13 mouse cellular contexts compared by ENCODE assay signal in genomic region chr4:137250849-137251248, GRCm38 (mm10). TPM values are rescaled to one million over a fixed set of nuclear protein-coding genes. Genes with fewer than 3 reads are reported as not detected.
A peak's percentile ranks its signal among the peaks of the same experiment; 100 is the strongest.
DNase-seq lines count a peak whose midpoint lies in the region.
"Had no signal": no experiment of that assay in that cellular context is flagged by ENCODE, and none has a peak within 500 bp of the region (broad histone marks: within the 10 kb centered on the region; RNA-seq: fewer than 3 reads in every experiment).

No protein-coding gene starts in this region.

- intact Hi-C loops in gastrocnemius, postnatal 14 days (cut with DNase I; ENCODE audit: low total_unique reads), result no loop called here

- DNase-seq in frontal cortex, adult 2 months (ENCODE audit: extremely low spot score in 1 of 2, low spot score in 1 of 2), result peak; percentile 50 to 70
- DNase-seq in frontal cortex, postnatal 25 days (ENCODE audit: low spot score in 2 of 2), result no peak
- DNase-seq in left cerebral cortex, adult 18-20 months (ENCODE audit: low spot score in 2 of 2), result peak; percentile 31 to 47
- DNase-seq in left cerebral cortex, adult 11 months (ENCODE audit: low spot score), result no peak
- DNase-seq in testis, postnatal 14 days (ENCODE audit: low spot score), result peak; percentile 74
- DNase-seq in testis, postnatal 10 days (ENCODE audit: low spot score), result no peak
- no peak for DNase-seq in Muller cell, postnatal 12 days (ENCODE audit: inconsistent ontology term)
- no peak for DNase-seq in gastrocnemius, postnatal 14 days
- DNase-seq: cerebellum, adult 11-12 months; forebrain, postnatal 0 days; heart, adult 11 months; lung, postnatal 36 days had no signal

RNA-seq across cellular contexts. Expression of gene Wnt4, which starts 26.4 kb away (rescaled TPM):
- 8.7 and 9.6 TPM in 2 replicates for polyA plus RNA-seq in frontal cortex, adult 2 months (2012; rRNA removed)
- total RNA-seq in left cerebral cortex, adult 18-20 months (2021), result 10 to 100 TPM; 11.0 to 12.6 TPM
- 1 to 10 TPM; 6.4 to 8.8 TPM for total RNA-seq in gastrocnemius, postnatal 14 days (2021)
- total RNA-seq: common myeloid progenitor, adult 5-6 weeks had no signal

Comparison
In these comparisons a context has a peak if more than half of its experiments do, and no peak if none do; other contexts are left out.
1. DNase-seq: peak in frontal cortex, adult 2 months (2 of 2), left cerebral cortex, adult 18-20 months (2 of 2) and testis, postnatal 14 days (single experiment); none in frontal cortex, postnatal 25 days (0 of 2), left cerebral cortex, adult 11 months (single experiment), testis, postnatal 10 days (single experiment), Muller cell, postnatal 12 days (single experiment) and gastrocnemius, postnatal 14 days (single experiment).